In the genomic region with DNA sequence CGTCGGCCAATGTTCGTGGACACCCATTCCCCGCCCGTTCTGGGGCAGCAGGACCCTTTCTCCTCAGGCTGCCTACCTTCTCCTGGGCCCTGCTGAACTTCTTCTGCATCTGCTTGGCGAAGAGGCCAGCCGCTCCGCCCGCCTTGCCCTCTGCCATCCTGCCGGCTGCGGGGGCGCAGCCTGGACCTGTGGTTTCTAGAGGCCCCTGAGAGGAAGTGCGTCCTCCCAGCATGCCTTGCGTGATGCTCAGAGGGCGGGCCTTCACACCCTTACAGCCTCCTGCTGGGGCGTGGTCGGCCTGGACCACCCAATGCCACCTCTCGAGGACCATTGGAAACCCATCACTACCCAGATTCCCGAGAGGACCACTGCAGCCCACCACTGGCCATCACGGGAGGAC, we compare ENCODE assay signal across 8 mouse cellular contexts. TPM values are rescaled to one million over a fixed set of nuclear protein-coding genes. Genes with fewer than 3 reads are reported as not detected.
DNase-seq lines count a peak whose midpoint lies in the region; ATAC-seq and TF ChIP-seq lines count a peak whose summit lies in the region.

A gene (minus strand): TSS at position 217 of the 400 bp plus-strand sequence.

- DNase-seq in stomach, postnatal 0 days (ENCODE audit: low spot score), result no peak
- no peak for DNase-seq in heart, postnatal 0 days (ENCODE audit: low spot score)
- peak; percentile 91 to 94 for DNase-seq in thymus, postnatal 36 days
- DNase-seq in cerebellum, postnatal 14 days, result no peak
- no peak for DNase-seq in midbrain, postnatal 0 days (ENCODE audit: low spot score)
- DNase-seq in left cerebral cortex, adult 11 months (ENCODE audit: low spot score), result no peak

- no peaks in the 10 kb centered on the region for H3K27me3 ChIP-seq in stomach, embryonic 16.5 days (ENCODE audit: control insufficient read depth, insufficient read depth, low read length)
- H3K27me3 ChIP-seq in stomach, postnatal 0 days (ENCODE audit: control insufficient read depth, insufficient read depth, low read length), result no peaks in the 10 kb centered on the region
- no peaks in the 10 kb centered on the region for H3K27me3 ChIP-seq in heart, postnatal 0 days (ENCODE audit: control insufficient read depth, insufficient read depth, low read length)
- no peaks in the 10 kb centered on the region for H3K27me3 ChIP-seq in midbrain, postnatal 0 days (ENCODE audit: insufficient read depth, low read length)

- TF ChIP-seq EP300 in stomach, postnatal 0 days (optimal IDR thresholded peaks at IDR 0.05), result no peak
- TF ChIP-seq EP300 in heart, postnatal 0 days (IDR thresholded peaks at IDR 0.05; ENCODE audit: low read depth), result no peak

- no peak for TF ChIP-seq CTCF in stomach, postnatal 0 days (IDR thresholded peaks at IDR 0.05; ENCODE audit: low read depth)
- no peak for TF ChIP-seq CTCF in heart, postnatal 0 days (IDR thresholded peaks at IDR 0.05; ENCODE audit: low read depth)
- no peak for TF ChIP-seq CTCF in midbrain, postnatal 0 days (IDR thresholded peaks at IDR 0.05)

- H3K36me3 ChIP-seq in stomach, embryonic 16.5 days (ENCODE audit: control insufficient read depth, insufficient read depth, low read length), result no peaks in the 10 kb centered on the region
- H3K36me3 ChIP-seq in stomach, postnatal 0 days (ENCODE audit: control insufficient read depth, insufficient read depth, low read length), result no peaks in the 10 kb centered on the region
- no peaks in the 10 kb centered on the region for H3K36me3 ChIP-seq in heart, postnatal 0 days (replicated peaks; ENCODE audit: control insufficient read depth, insufficient read depth, low read length)
- H3K36me3 ChIP-seq in macrophage (ENCODE audit: inconsistent target), result no peaks in the 10 kb centered on the region
- no peaks in the 10 kb centered on the region for H3K36me3 ChIP-seq in midbrain, postnatal 0 days (ENCODE audit: insufficient read depth, low read length)

- H3K27ac ChIP-seq in stomach, embryonic 16.5 days (ENCODE audit: low read length), result no peak within 1 kb of the TSS
- no peak within 1 kb of the TSS for H3K27ac ChIP-seq in stomach, postnatal 0 days (replicated peaks)
- H3K27ac ChIP-seq in heart, postnatal 0 days (ENCODE audit: low read depth), result no peak within 1 kb of the TSS
- peak within 1 kb of the TSS; percentile 68 for H3K27ac ChIP-seq in macrophage
- no peak within 1 kb of the TSS for H3K27ac ChIP-seq in midbrain, postnatal 0 days (ENCODE audit: low read depth, low read length)

- peak within 1 kb of the TSS; percentile 18 for H3K4me3 ChIP-seq in stomach, embryonic 16.5 days (replicated peaks; ENCODE audit: low read length)
- H3K4me3 ChIP-seq in stomach, postnatal 0 days (ENCODE audit: low read depth, low read length), result no peak within 1 kb of the TSS
- H3K4me3 ChIP-seq in heart, postnatal 0 days (ENCODE audit: low read depth, low read length), result peak within 1 kb of the TSS; percentile 17; the same call in 1 of the 2 replicates
- H3K4me3 ChIP-seq in macrophage (ENCODE audit: inconsistent target), result peak within 1 kb of the TSS; percentile 71
- H3K4me3 ChIP-seq in midbrain, postnatal 0 days (ENCODE audit: low read depth, low read length), result no peak within 1 kb of the TSS

- no peak for ATAC-seq in stomach, embryonic 16.5 days (ENCODE audit: insufficient read depth, low FRiP score)
- ATAC-seq in stomach, postnatal 0 days (ENCODE audit: low FRiP score, low TSS enrichment), result no peak
- ATAC-seq in heart, postnatal 0 days (ENCODE audit: insufficient read depth, low read depth), result no peak
- ATAC-seq in midbrain, postnatal 0 days (ENCODE audit: low FRiP score), result no peak

- H3K4me1 ChIP-seq in stomach, embryonic 16.5 days (ENCODE audit: control insufficient read depth, insufficient read depth, low read length), result peaks cover 10% of the 10 kb centered on the region; the same call in 1 of the 2 replicates
- no peaks in the 10 kb centered on the region for H3K4me1 ChIP-seq in stomach, postnatal 0 days (replicated peaks; ENCODE audit: control insufficient read depth, insufficient read depth)
- H3K4me1 ChIP-seq in heart, postnatal 0 days (ENCODE audit: control insufficient read depth, insufficient read depth), result peaks cover 17% of the 10 kb centered on the region
- H3K4me1 ChIP-seq in midbrain, postnatal 0 days (ENCODE audit: insufficient read depth, low read length), result no peaks in the 10 kb centered on the region

- no peaks in the 10 kb centered on the region for H3K9me3 ChIP-seq in stomach, embryonic 16.5 days (replicated peaks; ENCODE audit: control insufficient read depth, low read length)
- H3K9me3 ChIP-seq in stomach, postnatal 0 days (ENCODE audit: control insufficient read depth, low read length), result no peaks in the 10 kb centered on the region
- no peaks in the 10 kb centered on the region for H3K9me3 ChIP-seq in heart, postnatal 0 days (replicated peaks; ENCODE audit: control insufficient read depth, low read length)
- H3K9me3 ChIP-seq in midbrain, postnatal 0 days (ENCODE audit: low read length), result no peaks in the 10 kb centered on the region

- WGBS in stomach, embryonic 16.5 days, result 81% methylated on average over 20 of the region's 20 CpGs
- WGBS in stomach, postnatal 0 days, result 84% methylated on average over 18 of the region's 20 CpGs
- 80% methylated on average over 17 of the region's 20 CpGs for WGBS in heart, postnatal 0 days
- 1% methylated on average over 20 of the region's 20 CpGs for WGBS in macrophage (ENCODE audit: missing documents)
- 90% methylated on average over 20 of the region's 20 CpGs for WGBS in midbrain, postnatal 0 days

- H3K4me2 ChIP-seq in stomach, embryonic 16.5 days (ENCODE audit: low read depth, low read length), result no peak within 1 kb of the TSS
- H3K4me2 ChIP-seq in stomach, postnatal 0 days (replicated peaks; ENCODE audit: low read depth), result no peak within 1 kb of the TSS
- H3K4me2 ChIP-seq in heart, postnatal 0 days (ENCODE audit: low read depth, low read length), result peak within 1 kb of the TSS; percentile 6; the same call in 1 of the 2 replicates
- no peak within 1 kb of the TSS for H3K4me2 ChIP-seq in midbrain, postnatal 0 days (ENCODE audit: low read depth, low read length, poor library complexity, severe bottlenecking)

- H3K79me2 ChIP-seq in macrophage (ENCODE audit: inconsistent target), result peaks cover 47% of the 10 kb centered on the region

- H3K9ac ChIP-seq in stomach, embryonic 16.5 days (ENCODE audit: low read length), result no peak within 1 kb of the TSS
- no peak within 1 kb of the TSS for H3K9ac ChIP-seq in stomach, postnatal 0 days (ENCODE audit: low read length)
- H3K9ac ChIP-seq in heart, postnatal 0 days (replicated peaks; ENCODE audit: low read depth, low read length), result no peak within 1 kb of the TSS
- no peak within 1 kb of the TSS for H3K9ac ChIP-seq in midbrain, postnatal 0 days (replicated peaks; ENCODE audit: low read length, poor library complexity, severe bottlenecking)

RNA-seq across cellular contexts. Expression of the gene that starts here (rescaled TPM):
- 6.0 and 6.3 TPM in 2 replicates for polyA plus RNA-seq in stomach, embryonic 16.5 days (2015; fragmentation: Nextera tagmentation; extraction: Ambion mirVana)
- polyA plus RNA-seq in stomach, postnatal 0 days (2015; fragmentation: Nextera tagmentation; extraction: Ambion mirVana), result 1.3 and 2.3 TPM in 2 replicates
- total RNA-seq in heart, postnatal 0 days (2014; rRNA removed; ENCODE audit: low replicate concordance), result 0.42 TPM in 1 of 2 replicates, not detected in the other
- 0.56 and 0.68 TPM in 2 replicates for polyA plus RNA-seq in heart, postnatal 0 days (2015; fragmentation: Nextera tagmentation; extraction: Ambion mirVana)
- 100 to 1,000 TPM in 7 of 26 experiments, 10 to 100 TPM in 15, 1 to 10 TPM in 4; 2.3 to 143 (median 67.4) TPM for total RNA-seq in macrophage (2018; cell fraction: chromatin; rRNA removed)
- total RNA-seq in macrophage (2018; cell fraction: cytosol; rRNA removed), result 10 to 100 TPM; 22.9 to 67.0 (median 46.1) TPM
- total RNA-seq in macrophage (2018; cell fraction: nucleus; rRNA removed), result 100 to 1,000 TPM in 3 of 26 experiments, 10 to 100 TPM in 21, 1 to 10 TPM in 2; 8.6 to 110 (median 52.7) TPM
- 51.1 to 71.1 TPM (median 65.5 TPM) in 3 replicates for polyA plus RNA-seq in macrophage (2018)
- total RNA-seq in midbrain, postnatal 0 days (2014; rRNA removed), result 2.1 and 2.7 TPM in 2 replicates
- 1.2 TPM in 2 replicates for polyA plus RNA-seq in midbrain, postnatal 0 days (2015; fragmentation: Nextera tagmentation; extraction: Ambion mirVana)

Comparison
In these comparisons a context has a peak if more than half of its experiments do, and no peak if none do; other contexts are left out.
1. H3K4me3 ChIP-seq: peak in stomach, embryonic 16.5 days (single experiment), heart, postnatal 0 days (single experiment) and macrophage (single experiment); none in stomach, postnatal 0 days (single experiment) and midbrain, postnatal 0 days (single experiment).
2. DNase-seq: peak in thymus, postnatal 36 days (2 of 2); none in stomach, postnatal 0 days (single experiment), heart, postnatal 0 days (single experiment), cerebellum, postnatal 14 days (0 of 2), midbrain, postnatal 0 days (single experiment) and left cerebral cortex, adult 11 months (single experiment).